Mouse (Mus musculus) hindbrain, postnatal 0 days (tissue): ENCODE measurements around the gene Tmub2. TPM values are rescaled to one million over a fixed set of nuclear protein-coding genes. Genes with fewer than 3 reads are reported as not detected.
A peak's percentile ranks its signal among the peaks of the same experiment; 100 is the strongest.

ENCODE experiments used
- ATAC-seq: fragments of 200-750 bp; cut with Nextera tagmentation; 2 replicates; pipeline ENCODE4 v1.8.0; 2017; ENCODE audit warnings: mild to moderate bottlenecking, moderate TSS enrichment, moderate library complexity
- DNase-seq: peaks from one replicate; pipeline ENCODE4 v3.0.0-alpha.2; 2015; ENCODE audit warnings: low spot score
- H3K27ac ChIP-seq: fragments of 300-500 bp; sonication (generic); 2 replicates; pipeline ENCODE4 v1.5.1; 2014; ENCODE audit warnings: mild to moderate bottlenecking
- H3K27me3 ChIP-seq: fragments of 300-500 bp; sonication (generic); 2 replicates; pipeline ENCODE4 v1.6.1; 2014; ENCODE audit warnings: low read length, mixed read lengths; ENCODE audit not compliant: insufficient read depth
- H3K36me3 ChIP-seq: fragments of 300-500 bp; sonication (generic); 2 replicates; pipeline ENCODE4 v1.6.1; 2014; ENCODE audit warnings: low read length, mixed read lengths; ENCODE audit not compliant: insufficient read depth
- H3K4me1 ChIP-seq: fragments of 300-500 bp; sonication (generic); 2 replicates; pipeline ENCODE4 v1.6.1; 2014; ENCODE audit warnings: antibody characterized with exemption, low read length, mixed read lengths; ENCODE audit not compliant: insufficient read depth
- H3K4me2 ChIP-seq: fragments of 300-500 bp; sonication (generic); 2 replicates; pipeline ENCODE4 v1.6.1; 2014; ENCODE audit warnings: low read depth, mild to moderate bottlenecking, low read length, moderate library complexity, mixed read lengths
- H3K4me3 ChIP-seq: fragments of 300-500 bp; sonication (generic); 2 replicates; pipeline ENCODE4 v1.5.1; 2014; ENCODE audit warnings: low read length
- H3K9ac ChIP-seq: fragments of 300-500 bp; sonication (generic); replicated peaks from 2 replicates; pipeline ENCODE4 v1.6.1; 2014; ENCODE audit warnings: mild to moderate bottlenecking, low read length, moderate library complexity, mixed read lengths
- H3K9me3 ChIP-seq: fragments of 300-500 bp; sonication (generic); 2 replicates; pipeline ENCODE4 v1.6.1; 2016; ENCODE audit warnings: low read length, mixed read lengths
- CTCF ChIP-seq: IDR thresholded peaks from 2 replicates; pipeline ENCODE4 v1.5.1; 2016; ENCODE audit warnings: antibody characterized with exemption, control low read depth, low read depth
- WGBS: fragments of 180-500 bp; shearing (Covaris S2); extraction: QIAGEN DNeasy Blood & Tissue Kit; methylation state at CpG from one replicate; pipeline ENCODE4 v1.1.7; 2014; 5-methylcytosine and 5-hydroxymethylcytosine counted together
- polyA plus RNA-seq: library from polyadenylated mRNA; unstranded; fragments of >200 nt; fragmentation: Nextera tagmentation; extraction: Ambion mirVana; gene quantifications from 2 replicates; pipeline ENCODE4 v1.2.1, GENCODE M21; 2015
- total RNA-seq: library from RNA; depleted of rRNA; stranded (reverse); fragments of >200 nt; gene quantifications from 2 replicates; pipeline ENCODE4 v1.2.3, GENCODE M21; 2014; rRNA removed

The Tmub2 gene
- total RNA-seq = 81.8 and 92.7 TPM in 2 replicates
- 71.0 and 72.2 TPM in 2 replicates for polyA plus RNA-seq

- Histone ChIP-seq H3K9me3 (no peaks in the 10 kb centered on the region), H3K27ac (peak within 1 kb of the TSS; percentile 80), H3K9ac (peak within 1 kb of the TSS; percentile 72), H3K27me3 (no peaks in the 10 kb centered on the region), H3K4me1 (peaks cover 5% of the 10 kb centered on the region; the same call in 1 of the 2 replicates), H3K36me3 (peaks cover 10% of the 10 kb centered on the region), H3K4me2 (peak within 1 kb of the TSS; percentile 93), H3K4me3 (peak within 1 kb of the TSS; percentile 63)
- under 1% methylated on average over 32 of the region's 32 CpGs for WGBS
- DNase-seq (peak; percentile 99), ATAC-seq (peak; percentile 95)
- peak; percentile 23; the same call in 1 of the 2 replicates for TF ChIP-seq CTCF
Observed at GRCm38 (mm10) chr11:102284501-102285094, at the start of gene Tmub2. Gene Tmub2 (plus strand): TSS chr11:102284931.

GRCm38 (mm10) chr11:102236022-102236421 lies 48.7 kb upstream of the Tmub2 start:
- Histone ChIP-seq H3K4me1 (no peaks in the 10 kb centered on the region), H3K27ac (no peak overlapping the region), H3K9ac (no peak overlapping the region), H3K9me3 (no peaks in the 10 kb centered on the region), H3K36me3 (no peaks in the 10 kb centered on the region), H3K4me3 (no peak overlapping the region), H3K27me3 (no peaks in the 10 kb centered on the region), H3K4me2 (no peak overlapping the region)
- TF ChIP-seq CTCF = no peak
- no peak for DNase-seq
- WGBS = 72% methylated on average over 2 of the region's 2 CpGs
- no peak for ATAC-seq

- no peak overlapping the region for H3K27ac ChIP-seq
- no peak for DNase-seq
- H3K4me1 ChIP-seq = no peaks in the 10 kb centered on the region
- H3K27me3 ChIP-seq = no peaks in the 10 kb centered on the region
- H3K36me3 ChIP-seq = no peaks in the 10 kb centered on the region
- TF ChIP-seq CTCF = no peak
- H3K4me3 ChIP-seq = no peak overlapping the region
- no peak overlapping the region for H3K4me2 ChIP-seq
- ATAC-seq = no peak
- WGBS = 94% methylated on average over 6 of the region's 6 CpGs
- H3K9ac ChIP-seq = no peak overlapping the region
- no peaks in the 10 kb centered on the region for H3K9me3 ChIP-seq
Observed at GRCm38 (mm10) chr11:102240636-102241035, 44.1 kb upstream of the Tmub2 start.

- Histone ChIP-seq H3K4me2 (no peak overlapping the region), H3K9ac (no peak overlapping the region), H3K27me3 (no peaks in the 10 kb centered on the region), H3K4me1 (no peaks in the 10 kb centered on the region), H3K9me3 (no peaks in the 10 kb centered on the region), H3K4me3 (no peak overlapping the region), H3K27ac (no peak overlapping the region), H3K36me3 (no peaks in the 10 kb centered on the region)
- DNase-seq = no peak
- no peak for TF ChIP-seq CTCF
- whole genome bisulfite sequencing = 93% methylated on average over 5 of the region's 5 CpGs
- no peak for ATAC-seq
Observed at GRCm38 (mm10) chr11:102241246-102241645, 43.5 kb upstream of the Tmub2 start.

- H3K4me3 ChIP-seq = no peak overlapping the region
- no peak overlapping the region for H3K27ac ChIP-seq
- 56% methylated on average over 5 of the region's 5 CpGs for whole genome bisulfite sequencing
- H3K9ac ChIP-seq = no peak overlapping the region
- ATAC-seq = no peak
- TF ChIP-seq CTCF = peak; percentile 13; the same call in 1 of the 2 replicates
- no peaks in the 10 kb centered on the region for H3K9me3 ChIP-seq
- no peaks in the 10 kb centered on the region for H3K4me1 ChIP-seq
- H3K36me3 ChIP-seq = no peaks in the 10 kb centered on the region
- H3K27me3 ChIP-seq = no peaks in the 10 kb centered on the region
- no peak overlapping the region for H3K4me2 ChIP-seq
- no peak for DNase-seq
Observed at GRCm38 (mm10) chr11:102241874-102242273, 42.9 kb upstream of the Tmub2 start.

GRCm38 (mm10) chr11:102244926-102245449 lies 39.7 kb upstream of the Tmub2 start:
- TF ChIP-seq CTCF = no peak

GRCm38 (mm10) chr11:102245581-102246272 lies 39.0 kb upstream of the Tmub2 start:
- no peaks in the 10 kb centered on the region for H3K36me3 ChIP-seq
- peak overlapping the region; percentile 38 for H3K4me3 ChIP-seq
- no peak for TF ChIP-seq CTCF
- peak overlapping the region; percentile 58 for H3K27ac ChIP-seq
- peak overlapping the region; percentile 74 for H3K4me2 ChIP-seq
- H3K4me1 ChIP-seq = peaks cover 3% of the 10 kb centered on the region; the same call in 1 of the 2 replicates
- ATAC-seq (peak; percentile 16), DNase-seq (no peak)
- no peaks in the 10 kb centered on the region for H3K9me3 ChIP-seq
- H3K27me3 ChIP-seq = no peaks in the 10 kb centered on the region
- 26% methylated on average over 14 of the region's 14 CpGs for WGBS
- H3K9ac ChIP-seq = peak overlapping the region; percentile 53

More at GRCm38 (mm10) chr11:102244926-102245449, 39.7 kb upstream of the Tmub2 start:
- ATAC-seq = peak; percentile 90
- Histone ChIP-seq H3K4me3 (peak overlapping the region; percentile 38), H3K4me2 (peak overlapping the region; percentile 74), H3K36me3 (no peaks in the 10 kb centered on the region), H3K27me3 (no peaks in the 10 kb centered on the region), H3K27ac (peak overlapping the region; percentile 58), H3K9ac (peak overlapping the region; percentile 53), H3K9me3 (no peaks in the 10 kb centered on the region), H3K4me1 (peaks cover 3% of the 10 kb centered on the region; the same call in 1 of the 2 replicates)
- WGBS = under 1% methylated on average over 32 of the region's 32 CpGs
- peak; percentile 84 for DNase-seq
